Mouse (Mus musculus): ENCODE results near the gene Rrp12. TPM values are rescaled to one million over a fixed set of nuclear protein-coding genes. Genes with fewer than 3 reads are reported as not detected.
"Not testable (repeated sequence)": the region's sequence is repeated elsewhere in the genome, so short reads cannot be mapped to it uniquely, and the experiment has no call there.

Gene Rrp12
- polyA plus RNA-seq, 1 experiment from 2014 or later = 4.3 TPM

DNA sequence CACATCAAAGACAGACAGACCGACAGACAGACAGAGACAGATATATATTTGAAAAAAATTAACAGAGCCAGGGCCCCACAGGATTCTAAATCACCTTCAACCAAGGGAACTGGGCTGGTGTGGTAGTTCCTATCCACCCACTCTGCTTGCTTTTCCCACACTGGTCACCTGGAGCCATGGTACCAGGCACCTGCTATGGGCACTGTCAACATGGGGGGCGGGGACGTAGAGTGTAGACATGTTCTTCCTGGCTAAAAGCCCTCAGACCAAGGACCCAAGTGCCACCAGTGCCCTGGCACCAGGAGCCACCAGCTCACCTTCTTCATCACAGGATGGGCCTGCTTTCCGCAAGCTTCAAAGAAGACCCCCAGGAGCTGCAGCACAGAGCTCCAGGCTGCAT, 14.1 kb downstream of the Rrp12 start:
- Histone ChIP-seq H3K27me3 (ENCODE audit: insufficient read depth, low read length) (no peaks in the 10 kb centered on the region), H3K4me2 (ENCODE audit: low read depth, low read length) (no peak overlapping the region), H3K27ac (ENCODE audit: low read depth) (no peak overlapping the region), H3K9ac (replicated peaks) (no peak overlapping the region), H3K4me1 (ENCODE audit: insufficient read depth) (no peaks in the 10 kb centered on the region), H3K9me3 (ENCODE audit: low read length) (no peaks in the 10 kb centered on the region), H3K4me3 (ENCODE audit: low read depth, low read length) (no peak overlapping the region), H3K36me3 (replicated peaks; ENCODE audit: insufficient read depth, low read length) (peaks cover 47% of the 10 kb centered on the region)
- DNase-seq (no peak), ATAC-seq (no peak)
- 88% methylated on average over 4 of the region's 4 CpGs for WGBS (ENCODE audit: insufficient replicate concordance)
- TF ChIP-seq EP300 (IDR thresholded peaks at IDR 0.05; ENCODE audit: low read depth) (no peak), CTCF (IDR thresholded peaks at IDR 0.05; ENCODE audit: low read depth) (no peak)

DNA sequence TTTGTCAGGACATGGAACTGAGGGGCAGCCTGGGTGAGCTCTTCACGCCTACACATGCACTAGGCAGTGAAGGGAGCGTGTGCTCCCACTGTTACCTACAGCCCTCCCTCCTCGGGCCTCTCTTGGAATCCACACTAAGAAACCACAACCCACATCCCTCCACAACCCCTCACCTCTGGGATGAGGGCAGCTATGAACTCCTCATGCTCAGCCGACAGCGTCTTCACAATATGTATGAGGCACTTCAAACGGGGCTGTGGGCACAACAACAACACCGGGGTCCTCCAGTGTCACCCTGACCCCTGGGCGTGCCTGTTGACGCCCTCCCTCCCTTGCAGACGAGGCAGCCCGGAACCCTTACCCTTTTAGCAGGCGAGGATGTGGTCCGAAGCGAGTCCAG, 21.6 kb downstream of the Rrp12 start:
- no peaks in the 10 kb centered on the region for H3K4me1 ChIP-seq (ENCODE audit: insufficient read depth)
- DNase-seq (no peak), ATAC-seq (no peak)
- H3K36me3 ChIP-seq (replicated peaks; ENCODE audit: insufficient read depth, low read length) = peaks cover 36% of the 10 kb centered on the region
- H3K27ac ChIP-seq (ENCODE audit: low read depth) = no peak overlapping the region
- H3K4me2 ChIP-seq (ENCODE audit: low read depth, low read length) = no peak overlapping the region
- H3K27me3 ChIP-seq (ENCODE audit: insufficient read depth, low read length) = no peaks in the 10 kb centered on the region
- no peaks in the 10 kb centered on the region for H3K9me3 ChIP-seq (ENCODE audit: low read length)
- H3K4me3 ChIP-seq (ENCODE audit: low read depth, low read length) = no peak overlapping the region
- no peak for TF ChIP-seq CTCF (IDR thresholded peaks at IDR 0.05; ENCODE audit: low read depth)
- no peak for TF ChIP-seq EP300 (IDR thresholded peaks at IDR 0.05; ENCODE audit: low read depth)
- no peak overlapping the region for H3K9ac ChIP-seq (replicated peaks)
- WGBS (ENCODE audit: insufficient replicate concordance) = 86% methylated on average over 14 of the region's 14 CpGs

DNA sequence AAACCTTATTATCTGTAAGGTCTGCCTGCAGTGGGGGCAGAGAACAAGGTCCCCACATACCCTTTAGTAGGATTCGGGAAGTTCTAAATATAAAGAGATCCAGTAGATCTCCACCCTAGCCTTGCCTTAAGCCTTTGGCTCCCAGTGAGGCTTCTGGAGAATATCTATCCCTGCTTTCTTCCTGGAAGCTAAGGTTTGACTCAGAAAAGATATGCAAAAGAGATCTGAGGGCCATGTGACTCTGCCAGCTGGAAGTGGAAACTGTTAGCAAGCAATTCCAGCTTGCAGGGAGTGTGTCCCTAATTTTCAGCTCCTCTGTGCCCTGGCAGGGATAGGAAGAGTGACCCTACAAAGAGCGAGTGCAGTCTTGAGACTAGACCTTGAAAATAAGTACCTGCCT, 23.7 kb downstream of the Rrp12 start:
- DNase-seq = no peak
- no peak overlapping the region for H3K27ac ChIP-seq (ENCODE audit: low read depth)
- ATAC-seq = no peak
- H3K36me3 ChIP-seq (replicated peaks; ENCODE audit: insufficient read depth, low read length) = peaks cover 38% of the 10 kb centered on the region
- no peak overlapping the region for H3K4me2 ChIP-seq (ENCODE audit: low read depth, low read length)
- no peak overlapping the region for H3K9ac ChIP-seq (replicated peaks)
- WGBS (ENCODE audit: insufficient replicate concordance) = 88% methylated on average over 2 of the region's 2 CpGs
- H3K27me3 ChIP-seq (ENCODE audit: insufficient read depth, low read length) = no peaks in the 10 kb centered on the region
- H3K9me3 ChIP-seq (ENCODE audit: low read length) = no peaks in the 10 kb centered on the region
- TF ChIP-seq EP300 (IDR thresholded peaks at IDR 0.05; ENCODE audit: low read depth) (no peak), CTCF (IDR thresholded peaks at IDR 0.05; ENCODE audit: low read depth) (no peak)
- no peaks in the 10 kb centered on the region for H3K4me1 ChIP-seq (ENCODE audit: insufficient read depth)
- H3K4me3 ChIP-seq (ENCODE audit: low read depth, low read length) = no peak overlapping the region

DNA sequence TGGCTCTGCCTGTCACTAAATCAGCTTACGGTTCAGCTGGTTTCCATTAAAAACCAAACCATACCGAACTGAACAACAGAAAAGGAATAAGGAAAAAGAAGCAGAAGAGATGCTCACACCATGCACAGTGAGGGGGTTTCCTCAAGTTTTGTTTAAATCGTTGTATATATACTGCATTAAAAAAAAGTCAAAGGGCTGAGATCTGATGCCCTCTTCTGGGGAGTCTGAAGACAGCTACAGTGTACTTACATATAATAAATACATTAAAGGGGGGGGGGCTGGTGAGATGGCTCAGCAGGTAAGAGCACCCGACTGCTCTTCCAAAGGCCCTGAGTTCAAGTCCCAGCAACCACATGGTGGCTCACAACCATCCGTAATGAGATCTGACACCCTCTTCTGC, 26.0 kb downstream of the Rrp12 start:
- not testable (repeated sequence) for DNase-seq; H3K4me3 ChIP-seq (ENCODE audit: low read depth, low read length); H3K27me3 ChIP-seq (ENCODE audit: insufficient read depth, low read length); H3K27ac ChIP-seq (ENCODE audit: low read depth); ATAC-seq; H3K4me1 ChIP-seq (ENCODE audit: insufficient read depth); H3K9me3 ChIP-seq (ENCODE audit: low read length); H3K9ac ChIP-seq (replicated peaks); H3K4me2 ChIP-seq (ENCODE audit: low read depth, low read length)
- WGBS (ENCODE audit: insufficient replicate concordance) = 73% methylated on average over 5 of the region's 5 CpGs
- peaks cover 41% of the 10 kb centered on the region for H3K36me3 ChIP-seq (replicated peaks; ENCODE audit: insufficient read depth, low read length)

DNA sequence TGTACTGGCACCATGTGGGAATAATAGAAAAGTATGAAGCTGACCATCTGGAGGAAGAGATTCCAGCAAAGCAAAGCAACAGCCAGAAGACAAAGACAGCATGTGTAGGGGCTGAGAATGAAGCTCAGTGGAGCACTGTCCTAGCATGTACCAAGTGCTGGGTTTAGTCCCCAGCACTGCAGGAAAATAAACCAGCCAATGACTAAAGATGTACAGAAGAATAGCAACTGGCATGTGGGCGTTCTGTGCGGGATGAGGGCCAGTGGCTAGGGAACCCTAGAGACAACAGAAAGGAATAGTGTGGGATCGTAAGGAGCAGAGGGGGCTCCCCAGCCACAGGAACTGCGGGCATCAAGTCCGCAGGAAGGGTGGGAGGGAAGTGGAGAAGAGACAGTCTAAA, 26.7 kb downstream of the Rrp12 start:
- H3K36me3 ChIP-seq (replicated peaks; ENCODE audit: insufficient read depth, low read length) = peaks cover 38% of the 10 kb centered on the region
- no peak for ATAC-seq

DNA sequence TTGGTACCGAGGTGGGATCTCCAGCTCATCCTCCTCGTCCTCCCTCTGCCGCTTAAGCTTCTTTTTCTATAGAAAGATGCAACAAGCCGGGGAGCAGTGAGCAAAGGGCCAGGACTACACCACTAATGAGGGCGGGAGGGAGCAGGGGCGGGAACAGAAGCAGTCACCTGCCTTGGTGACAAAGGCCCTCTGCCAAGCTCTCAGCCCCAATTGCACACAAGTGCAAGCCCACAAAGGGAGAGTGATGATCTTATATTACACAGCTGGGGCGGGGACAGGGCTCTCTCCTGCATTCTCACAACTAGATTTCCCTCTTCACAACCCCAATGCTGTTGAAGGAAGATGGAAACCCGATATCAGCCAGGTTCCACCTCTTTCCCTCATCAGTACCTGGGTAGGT, 29.3 kb downstream of the Rrp12 start:
- TF ChIP-seq EP300 (IDR thresholded peaks at IDR 0.05; ENCODE audit: low read depth) = no peak
- H3K36me3 ChIP-seq (replicated peaks; ENCODE audit: insufficient read depth, low read length) = peaks cover 38% of the 10 kb centered on the region
- WGBS (ENCODE audit: insufficient replicate concordance) = 90% methylated on average over 8 of the region's 8 CpGs

More for the DNA sequence above, 26.7 kb downstream of the Rrp12 start:
- Histone ChIP-seq H3K9ac (replicated peaks) (no peak overlapping the region), H3K4me1 (ENCODE audit: insufficient read depth) (no peaks in the 10 kb centered on the region), H3K4me2 (ENCODE audit: low read depth, low read length) (no peak overlapping the region), H3K4me3 (ENCODE audit: low read depth, low read length) (no peak overlapping the region), H3K27me3 (ENCODE audit: insufficient read depth, low read length) (no peaks in the 10 kb centered on the region), H3K9me3 (ENCODE audit: low read length) (no peaks in the 10 kb centered on the region), H3K27ac (ENCODE audit: low read depth) (no peak overlapping the region)
- no peak for DNase-seq
- WGBS (ENCODE audit: insufficient replicate concordance) = 91% methylated on average over 5 of the region's 5 CpGs
- no peak for TF ChIP-seq CTCF (IDR thresholded peaks at IDR 0.05; ENCODE audit: low read depth)

DNA sequence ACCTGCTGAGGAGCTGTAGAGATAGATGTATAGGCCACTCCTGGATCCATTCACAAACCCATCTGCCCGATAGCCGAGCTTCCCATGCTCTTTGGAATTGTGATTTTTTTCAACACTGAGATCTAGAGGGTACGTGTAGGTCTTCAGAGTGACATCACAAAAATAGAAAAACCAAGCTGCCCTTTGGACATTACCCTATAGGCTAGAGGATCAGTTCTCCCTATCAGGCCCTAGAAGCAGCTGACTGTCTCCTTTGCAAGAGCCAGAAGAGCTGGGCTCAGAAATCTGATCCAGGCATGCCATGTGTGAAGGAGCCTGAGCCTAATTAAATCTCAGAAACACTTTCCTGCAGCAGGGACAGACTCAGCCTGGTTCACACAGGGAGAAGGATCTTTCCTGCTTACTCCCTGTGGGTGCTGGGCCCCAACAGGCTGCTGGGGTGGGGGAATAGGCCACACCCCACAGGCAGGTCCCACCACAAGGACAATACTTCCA, 38.1 kb downstream of the Rrp12 start:
- Histone ChIP-seq H3K4me2 (ENCODE audit: low read depth, low read length) (no peak overlapping the region), H3K9ac (replicated peaks) (no peak overlapping the region), H3K27ac (ENCODE audit: low read depth) (no peak overlapping the region), H3K9me3 (ENCODE audit: low read length) (no peaks in the 10 kb centered on the region), H3K4me1 (ENCODE audit: insufficient read depth) (peaks cover 6% of the 10 kb centered on the region; the same call in 1 of the 2 replicates), H3K36me3 (replicated peaks; ENCODE audit: insufficient read depth, low read length) (peaks cover 9% of the 10 kb centered on the region; the same call in 1 of the 2 replicates), H3K27me3 (ENCODE audit: insufficient read depth, low read length) (no peaks in the 10 kb centered on the region), H3K4me3 (ENCODE audit: low read depth, low read length) (no peak overlapping the region)
- 65% methylated on average over 3 of the region's 3 CpGs for WGBS (ENCODE audit: insufficient replicate concordance)
- TF ChIP-seq EP300 (IDR thresholded peaks at IDR 0.05; ENCODE audit: low read depth) (no peak), CTCF (IDR thresholded peaks at IDR 0.05; ENCODE audit: low read depth) (no peak)
- DNase-seq (no peak), ATAC-seq (no peak)

More for the DNA sequence above, 29.3 kb downstream of the Rrp12 start:
- H3K4me2 ChIP-seq (ENCODE audit: low read depth, low read length) = no peak overlapping the region
- H3K4me3 ChIP-seq (ENCODE audit: low read depth, low read length) = no peak overlapping the region
- no peak overlapping the region for H3K27ac ChIP-seq (ENCODE audit: low read depth)
- no peaks in the 10 kb centered on the region for H3K4me1 ChIP-seq (ENCODE audit: insufficient read depth)
- no peaks in the 10 kb centered on the region for H3K27me3 ChIP-seq (ENCODE audit: insufficient read depth, low read length)
- DNase-seq = no peak
- H3K9me3 ChIP-seq (ENCODE audit: low read length) = no peaks in the 10 kb centered on the region
- no peak overlapping the region for H3K9ac ChIP-seq (replicated peaks)
- no peak for ATAC-seq

Data from liver, postnatal 0 days (tissue).